Mouse (Mus musculus) hindbrain, postnatal 0 days (tissue): ENCODE measurements around the gene Plcl1. TPM values are rescaled to one million over a fixed set of nuclear protein-coding genes. Genes with fewer than 3 reads are reported as not detected.

ENCODE experiments used
- ATAC-seq: fragments of 200-750 bp; cut with Nextera tagmentation; 2 replicates; pipeline ENCODE4 v1.8.0; 2017; ENCODE audit warnings: mild to moderate bottlenecking, moderate TSS enrichment, moderate library complexity
- DNase-seq: peaks from one replicate; pipeline ENCODE4 v3.0.0-alpha.2; 2015; ENCODE audit warnings: low spot score
- H3K27ac ChIP-seq: fragments of 300-500 bp; sonication (generic); 2 replicates; pipeline ENCODE4 v1.5.1; 2014; ENCODE audit warnings: mild to moderate bottlenecking
- H3K27me3 ChIP-seq: fragments of 300-500 bp; sonication (generic); 2 replicates; pipeline ENCODE4 v1.6.1; 2014; ENCODE audit warnings: low read length, mixed read lengths; ENCODE audit not compliant: insufficient read depth
- H3K36me3 ChIP-seq: fragments of 300-500 bp; sonication (generic); 2 replicates; pipeline ENCODE4 v1.6.1; 2014; ENCODE audit warnings: low read length, mixed read lengths; ENCODE audit not compliant: insufficient read depth
- H3K4me1 ChIP-seq: fragments of 300-500 bp; sonication (generic); 2 replicates; pipeline ENCODE4 v1.6.1; 2014; ENCODE audit warnings: antibody characterized with exemption, low read length, mixed read lengths; ENCODE audit not compliant: insufficient read depth
- H3K4me2 ChIP-seq: fragments of 300-500 bp; sonication (generic); 2 replicates; pipeline ENCODE4 v1.6.1; 2014; ENCODE audit warnings: low read depth, mild to moderate bottlenecking, low read length, moderate library complexity, mixed read lengths
- H3K4me3 ChIP-seq: fragments of 300-500 bp; sonication (generic); 2 replicates; pipeline ENCODE4 v1.5.1; 2014; ENCODE audit warnings: low read length
- H3K9ac ChIP-seq: fragments of 300-500 bp; sonication (generic); replicated peaks from 2 replicates; pipeline ENCODE4 v1.6.1; 2014; ENCODE audit warnings: mild to moderate bottlenecking, low read length, moderate library complexity, mixed read lengths
- H3K9me3 ChIP-seq: fragments of 300-500 bp; sonication (generic); 2 replicates; pipeline ENCODE4 v1.6.1; 2016; ENCODE audit warnings: low read length, mixed read lengths
- CTCF ChIP-seq: IDR thresholded peaks from 2 replicates; pipeline ENCODE4 v1.5.1; 2016; ENCODE audit warnings: antibody characterized with exemption, control low read depth, low read depth
- WGBS: fragments of 180-500 bp; shearing (Covaris S2); extraction: QIAGEN DNeasy Blood & Tissue Kit; methylation state at CpG from one replicate; pipeline ENCODE4 v1.1.7; 2014; 5-methylcytosine and 5-hydroxymethylcytosine counted together
- polyA plus RNA-seq: library from polyadenylated mRNA; unstranded; fragments of >200 nt; fragmentation: Nextera tagmentation; extraction: Ambion mirVana; gene quantifications from 2 replicates; pipeline ENCODE4 v1.2.1, GENCODE M21; 2015
- total RNA-seq: library from RNA; depleted of rRNA; stranded (reverse); fragments of >200 nt; gene quantifications from 2 replicates; pipeline ENCODE4 v1.2.3, GENCODE M21; 2014

Gene Plcl1
- total and polyA plus RNA-seq, 2 experiments from 2014 or later = 4.0 to 7.2 TPM

GRCm38 (mm10) chr1:55588090-55588489 lies 182.4 kb downstream of the Plcl1 start:
- Histone ChIP-seq H3K36me3 (no peaks in the 10 kb centered on the region), H3K4me2 (no peak overlapping the region), H3K9me3 (no peaks in the 10 kb centered on the region), H3K27ac (no peak overlapping the region), H3K4me3 (no peak overlapping the region), H3K4me1 (no peaks in the 10 kb centered on the region; the same call in 1 of the 2 replicates), H3K27me3 (no peaks in the 10 kb centered on the region), H3K9ac (no peak overlapping the region)
- 40% methylated on average over 6 of the region's 6 CpGs for WGBS
- ATAC-seq (no peak), DNase-seq (no peak)
- no peak for TF ChIP-seq CTCF

DNA sequence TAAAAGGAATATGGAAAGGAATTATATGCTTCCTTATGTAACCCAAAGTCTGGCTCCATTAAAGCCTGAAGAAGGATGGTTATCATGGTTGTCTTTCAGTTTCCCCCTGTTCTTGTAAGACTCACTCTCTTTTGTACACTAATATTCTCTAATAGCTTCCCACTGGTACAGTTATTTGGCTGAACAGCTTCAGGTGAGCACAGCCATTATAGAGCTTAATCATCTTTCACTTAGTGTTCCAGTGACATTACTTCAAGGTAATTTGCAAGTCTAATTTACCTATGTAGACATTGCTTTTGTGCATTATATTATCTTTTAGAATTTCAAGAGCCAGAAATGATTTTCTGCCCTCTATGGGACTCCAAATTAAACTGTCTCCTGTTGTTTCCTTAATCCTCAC lies 184.3 kb downstream of the Plcl1 start:
- Histone ChIP-seq H3K27me3 (no peaks in the 10 kb centered on the region), H3K4me3 (no peak overlapping the region), H3K4me2 (no peak overlapping the region), H3K4me1 (no peaks in the 10 kb centered on the region; the same call in 1 of the 2 replicates), H3K36me3 (no peaks in the 10 kb centered on the region), H3K9me3 (no peaks in the 10 kb centered on the region), H3K27ac (no peak overlapping the region), H3K9ac (no peak overlapping the region)
- ATAC-seq = no peak
- TF ChIP-seq CTCF = no peak
- no peak for DNase-seq

GRCm38 (mm10) chr1:55600496-55600895 lies 194.8 kb downstream of the Plcl1 start:
- Histone ChIP-seq H3K36me3 (no peaks in the 10 kb centered on the region), H3K9me3 (no peaks in the 10 kb centered on the region), H3K4me2 (no peak overlapping the region), H3K27me3 (no peaks in the 10 kb centered on the region), H3K4me1 (no peaks in the 10 kb centered on the region), H3K9ac (no peak overlapping the region), H3K27ac (no peak overlapping the region), H3K4me3 (no peak overlapping the region)
- ATAC-seq (no peak), DNase-seq (no peak)
- WGBS = 42% methylated on average over 1 of the region's 1 CpGs
- no peak for TF ChIP-seq CTCF

DNA sequence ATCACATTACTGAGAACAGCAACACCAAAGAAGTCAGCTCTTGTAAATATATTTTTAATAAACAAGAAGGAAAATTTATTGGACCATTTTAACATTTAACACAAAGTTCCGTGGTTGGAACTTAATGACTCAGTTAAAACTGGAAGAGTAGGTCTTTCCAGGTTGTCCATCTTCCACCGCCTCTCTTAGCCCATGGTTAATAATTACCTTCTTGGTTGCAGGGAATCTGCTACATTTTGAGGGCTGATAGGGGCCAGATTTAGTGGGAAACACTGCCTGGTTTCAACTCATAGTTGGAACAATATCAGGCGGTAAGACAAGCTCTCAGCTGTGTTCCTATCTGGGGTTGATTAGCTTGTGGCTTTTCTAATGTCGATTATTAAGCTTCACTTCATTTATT lies 198.9 kb downstream of the Plcl1 start:
- no peak for TF ChIP-seq CTCF
- 93% methylated on average over 4 of the region's 4 CpGs for WGBS
- Histone ChIP-seq H3K9me3 (no peaks in the 10 kb centered on the region), H3K4me3 (no peak overlapping the region), H3K4me1 (no peaks in the 10 kb centered on the region), H3K9ac (no peak overlapping the region), H3K27ac (no peak overlapping the region), H3K4me2 (no peak overlapping the region), H3K36me3 (no peaks in the 10 kb centered on the region), H3K27me3 (no peaks in the 10 kb centered on the region)
- ATAC-seq = no peak
- no peak for DNase-seq

DNA sequence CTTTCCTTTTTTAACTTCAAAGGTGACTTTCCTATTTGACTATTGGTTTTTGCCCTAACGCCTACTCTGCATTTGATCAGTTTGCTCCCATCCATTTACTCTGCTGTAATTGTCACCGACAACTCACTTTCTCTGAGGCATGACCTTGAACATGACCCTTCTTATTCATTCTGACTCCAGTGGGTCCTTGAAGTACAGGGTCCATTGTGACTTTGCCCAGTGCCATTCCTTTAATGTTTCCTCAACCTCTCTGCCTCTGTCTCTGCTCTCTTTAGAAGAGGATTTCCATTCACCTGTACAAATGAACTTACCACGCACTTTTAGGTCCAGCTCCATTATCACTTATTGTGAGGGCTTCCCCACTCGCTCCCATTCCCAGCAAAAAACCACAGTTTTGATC lies 199.7 kb downstream of the Plcl1 start:
- no peak overlapping the region for H3K4me2 ChIP-seq

GRCm38 (mm10) chr1:55605956-55606355 lies 200.2 kb downstream of the Plcl1 start:
- H3K9me3 ChIP-seq = no peaks in the 10 kb centered on the region
- H3K4me3 ChIP-seq = no peak overlapping the region
- H3K4me1 ChIP-seq = no peaks in the 10 kb centered on the region
- TF ChIP-seq CTCF = no peak
- H3K27me3 ChIP-seq = no peaks in the 10 kb centered on the region
- H3K9ac ChIP-seq = no peak overlapping the region
- WGBS = 71% methylated on average over 2 of the region's 2 CpGs
- DNase-seq (no peak), ATAC-seq (no peak)
- H3K27ac ChIP-seq = no peak overlapping the region
- H3K36me3 ChIP-seq = no peaks in the 10 kb centered on the region
- no peak overlapping the region for H3K4me2 ChIP-seq

More for the DNA sequence above, 199.7 kb downstream of the Plcl1 start:
- ATAC-seq (no peak), DNase-seq (no peak)
- 65% methylated on average over 4 of the region's 4 CpGs for WGBS
- Histone ChIP-seq H3K9ac (no peak overlapping the region), H3K9me3 (no peaks in the 10 kb centered on the region), H3K27ac (no peak overlapping the region), H3K4me3 (no peak overlapping the region), H3K36me3 (no peaks in the 10 kb centered on the region), H3K27me3 (no peaks in the 10 kb centered on the region), H3K4me1 (no peaks in the 10 kb centered on the region)
- no peak for TF ChIP-seq CTCF

DNA sequence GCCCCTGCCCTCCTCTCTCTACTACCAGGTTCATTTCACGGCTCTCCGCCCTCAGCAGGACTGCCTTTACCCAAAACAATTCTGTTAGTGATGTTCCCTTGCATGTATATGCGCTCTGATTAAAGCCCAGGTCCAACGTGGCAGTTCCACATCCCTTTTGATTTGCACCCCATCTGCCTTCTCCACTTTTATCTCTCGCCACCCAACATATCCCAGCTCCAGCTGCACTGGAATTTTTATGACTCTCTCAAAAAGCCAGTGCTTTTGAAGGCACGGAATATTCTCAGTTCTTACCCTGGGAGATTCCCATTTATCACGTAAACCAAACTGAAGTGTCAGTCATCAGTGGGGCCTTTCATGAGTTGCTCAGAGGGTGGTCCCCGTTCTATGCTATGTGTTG lies 200.7 kb downstream of the Plcl1 start:
- no peak for ATAC-seq
- Histone ChIP-seq H3K9me3 (no peaks in the 10 kb centered on the region), H3K27me3 (no peaks in the 10 kb centered on the region), H3K27ac (no peak overlapping the region), H3K4me2 (no peak overlapping the region), H3K4me1 (no peaks in the 10 kb centered on the region), H3K36me3 (no peaks in the 10 kb centered on the region), H3K4me3 (no peak overlapping the region), H3K9ac (no peak overlapping the region)
- 52% methylated on average over 8 of the region's 8 CpGs for WGBS
- no peak for TF ChIP-seq CTCF
- no peak for DNase-seq
